Mouse (Mus musculus) MEL (cell line): ENCODE data around the gene Cym. TPM values are rescaled to one million over a fixed set of nuclear protein-coding genes. Genes with fewer than 3 reads are reported as not detected.

Experiments
- DNase-seq: peaks from one replicate; pipeline ENCODE4 v3.0.0; 2011; ENCODE audit warnings: low read depth, low spot score
- H3K27ac ChIP-seq: 2 replicates; pipeline ENCODE4 v1.5.1; 2012; ENCODE audit warnings: low read depth, mild to moderate bottlenecking, control low read depth, low read length, moderate library complexity; ENCODE audit not compliant: control insufficient read depth
- H3K27me3 ChIP-seq, 2 experiments: fragments of 150-350 bp in 1 of 2; sonication (generic) in 1 of 2; 2 replicates each; pipeline ENCODE4 v1.6.1; 2012; ENCODE audit warnings: low read length in 2 of 2, mild to moderate bottlenecking in 2 of 2, improper control_type of control experiment in 1 of 2, moderate library complexity in 1 of 2; ENCODE audit not compliant: insufficient read depth in 2 of 2, control insufficient read depth in 1 of 2
- H3K36me3 ChIP-seq, 2 experiments: 2 replicates each; pipeline ENCODE4 v1.6.1; 2012 to 2014; ENCODE audit warnings: low read length in 2 of 2, improper control_type of control experiment in 1 of 2, inconsistent platforms in 1 of 2, mild to moderate bottlenecking in 1 of 2; ENCODE audit not compliant: insufficient read depth in 2 of 2, control insufficient read depth in 1 of 2
- H3K4me1 ChIP-seq, 2 experiments: fragments of 150-350 bp in 1 of 2; sonication (generic) in 1 of 2; 2 replicates each; pipeline ENCODE4 v1.6.1; 2012; ENCODE audit warnings: low read length in 2 of 2, improper control_type of control experiment in 1 of 2, mild to moderate bottlenecking in 1 of 2; ENCODE audit not compliant: insufficient read depth in 2 of 2, control insufficient read depth in 1 of 2
- H3K4me3 ChIP-seq, 2 experiments: fragments of 150-350 bp in 1 of 2; sonication (generic) in 1 of 2; 2 replicates each; pipeline ENCODE4 v1.5.1; 2012; ENCODE audit warnings: low read depth in 2 of 2, low read length in 2 of 2, mild to moderate bottlenecking in 2 of 2, moderate library complexity in 2 of 2, control low read depth in 1 of 2, improper control_type of control experiment in 1 of 2; ENCODE audit not compliant: control insufficient read depth in 1 of 2, insufficient read depth in 1 of 2
- H3K79me2 ChIP-seq: 2 replicates; pipeline ENCODE4 v1.6.1; 2012; ENCODE audit warnings: mild to moderate bottlenecking, low read length, moderate library complexity; ENCODE audit not compliant: control insufficient read depth, poor library complexity, insufficient read depth
- H3K9ac ChIP-seq: 2 replicates; pipeline ENCODE4 v1.6.1; 2012; ENCODE audit warnings: low read depth, mild to moderate bottlenecking, control low read depth, low read length, moderate library complexity; ENCODE audit not compliant: control insufficient read depth, poor library complexity, severe bottlenecking
- H3K9me3 ChIP-seq: fragments of 150-350 bp; sonication (generic); replicated peaks from 2 replicates; pipeline ENCODE4 v1.6.1; 2012; ENCODE audit warnings: mild to moderate bottlenecking, low read length, improper control_type of control experiment, moderate library complexity; ENCODE audit not compliant: insufficient read depth
- BHLHE40 ChIP-seq: IDR thresholded peaks from 2 replicates; pipeline ENCODE4 v1.6.1; 2012; ENCODE audit warnings: low read depth, mild to moderate bottlenecking, inconsistent platforms, low read length, improper control_type of control experiment, borderline replicate concordance
- CHD2 ChIP-seq: IDR thresholded peaks from 2 replicates; pipeline ENCODE4 v1.6.1; 2011; ENCODE audit warnings: low read length, improper control_type of control experiment
- CTCF ChIP-seq, 3 experiments: IDR thresholded peaks in 2 of 3; conservative IDR thresholded peaks in 1 of 3; 2 replicates each; pipeline ENCODE4 v1.5.1; 2011 to 2012; ENCODE audit warnings: low read length in 3 of 3, low read depth in 2 of 3, mild to moderate bottlenecking in 2 of 3, improper control_type of control experiment in 1 of 3, inconsistent platforms in 1 of 3, mixed read lengths in 1 of 3, moderate library complexity in 1 of 3; ENCODE audit not compliant: control insufficient read depth in 1 of 3, insufficient read depth in 1 of 3, poor library complexity in 1 of 3, severe bottlenecking in 1 of 3
- E2F4 ChIP-seq: IDR thresholded peaks from 2 replicates; pipeline ENCODE4 v1.6.1; 2011; ENCODE audit warnings: low read depth, low read length, improper control_type of control experiment, borderline replicate concordance
- EP300 ChIP-seq, 2 experiments: IDR thresholded peaks; 2 replicates each; pipeline ENCODE4 v1.6.1; 2011; ENCODE audit warnings: improper control_type of control experiment in 2 of 2, low read length in 2 of 2, low read depth in 1 of 2, mild to moderate bottlenecking in 1 of 2
- ETS1 ChIP-seq: IDR thresholded peaks from 2 replicates; pipeline ENCODE4 v1.6.1; 2012; ENCODE audit warnings: low read depth, mild to moderate bottlenecking, inconsistent platforms, low read length, improper control_type of control experiment, moderate library complexity
- GABPA ChIP-seq: IDR thresholded peaks from 2 replicates; pipeline ENCODE4 v1.6.1; 2012; ENCODE audit warnings: low read depth, mild to moderate bottlenecking, inconsistent platforms, low read length, improper control_type of control experiment, moderate library complexity
- GATA1 ChIP-seq: IDR thresholded peaks from 2 replicates; pipeline ENCODE4 v1.6.1; 2011; ENCODE audit warnings: low read depth, low read length, improper control_type of control experiment
- JUND ChIP-seq: IDR thresholded peaks from 2 replicates; pipeline ENCODE4 v1.6.1; 2011; ENCODE audit warnings: low read depth, mild to moderate bottlenecking, improper control_type of control experiment, low read length
- MAFK ChIP-seq: IDR thresholded peaks from 2 replicates; pipeline ENCODE4 v1.6.1; 2011; ENCODE audit warnings: low read depth, mild to moderate bottlenecking, low read length, improper control_type of control experiment, borderline replicate concordance
- MAX ChIP-seq: IDR thresholded peaks from 2 replicates; pipeline ENCODE4 v1.6.1; 2011; ENCODE audit warnings: low read length, improper control_type of control experiment
- MEF2A ChIP-seq: IDR thresholded peaks from 2 replicates; pipeline ENCODE4 v1.6.1; 2014; ENCODE audit warnings: low read depth, mild to moderate bottlenecking, inconsistent platforms, low read length, improper control_type of control experiment; ENCODE audit not compliant: poor library complexity, insufficient replicate concordance, severe bottlenecking; ENCODE audit errors: extremely low read depth
- MXI1 ChIP-seq: IDR thresholded peaks from 2 replicates; pipeline ENCODE4 v1.6.1; 2011; ENCODE audit warnings: mild to moderate bottlenecking, low read depth, low read length, improper control_type of control experiment
- MYC ChIP-seq: IDR thresholded peaks from 2 replicates; pipeline ENCODE4 v1.6.1; 2011; ENCODE audit warnings: low read depth, mild to moderate bottlenecking, low read length, improper control_type of control experiment, moderate library complexity
- NRF1 ChIP-seq: IDR thresholded peaks from 2 replicates; pipeline ENCODE4 v1.6.1; 2014; ENCODE audit warnings: low read depth, mild to moderate bottlenecking, inconsistent platforms, low read length, improper control_type of control experiment, moderate library complexity; ENCODE audit not compliant: poor library complexity, insufficient read depth, severe bottlenecking
- POLR2A ChIP-seq, 2 experiments: IDR thresholded peaks; 2 replicates each; pipeline ENCODE4 v1.6.1; 2011 to 2012; ENCODE audit warnings: low read length in 2 of 2, mild to moderate bottlenecking in 2 of 2, control low read depth in 1 of 2, improper control_type of control experiment in 1 of 2, low read depth in 1 of 2, moderate library complexity in 1 of 2; ENCODE audit not compliant: control insufficient read depth in 1 of 2, insufficient read depth in 1 of 2, poor library complexity in 1 of 2
- POLR2AphosphoS2 ChIP-seq: IDR thresholded peaks from 2 replicates; pipeline ENCODE4 v1.6.1; 2011; ENCODE audit warnings: low read length, improper control_type of control experiment
- RCOR1 ChIP-seq: IDR thresholded peaks from 2 replicates; pipeline ENCODE4 v1.6.1; 2012; ENCODE audit warnings: low read depth, mild to moderate bottlenecking, inconsistent platforms, low read length, improper control_type of control experiment
- SMC3 ChIP-seq: IDR thresholded peaks from 2 replicates; pipeline ENCODE4 v1.6.1; 2011; ENCODE audit warnings: low read depth, low read length, improper control_type of control experiment
- TBP ChIP-seq: IDR thresholded peaks from 2 replicates; pipeline ENCODE4 v1.8.0; 2011; ENCODE audit warnings: low read depth, low read length, improper control_type of control experiment
- UBTF ChIP-seq: IDR thresholded peaks from 2 replicates; pipeline ENCODE4 v1.6.1; 2012; ENCODE audit warnings: low read depth, mild to moderate bottlenecking, inconsistent platforms, low read length, improper control_type of control experiment, moderate library complexity, borderline replicate concordance; ENCODE audit not compliant: insufficient read depth
- USF1 ChIP-seq: IDR thresholded peaks from 2 replicates; pipeline ENCODE4 v1.6.1; 2014; ENCODE audit warnings: low read depth, mild to moderate bottlenecking, inconsistent platforms, low read length, improper control_type of control experiment, moderate library complexity
- USF2 ChIP-seq, 2 experiments: IDR thresholded peaks; 2 replicates each; pipeline ENCODE4 v1.6.1; 2011 to 2012; ENCODE audit warnings: improper control_type of control experiment in 2 of 2, low read length in 2 of 2, borderline replicate concordance in 1 of 2, inconsistent platforms in 1 of 2, low read depth in 1 of 2, mild to moderate bottlenecking in 1 of 2; ENCODE audit not compliant: insufficient read depth in 1 of 2
- ZC3H11A ChIP-seq: IDR thresholded peaks from 2 replicates; pipeline ENCODE4 v1.6.1; 2012; ENCODE audit warnings: low read depth, mild to moderate bottlenecking, inconsistent platforms, low read length, improper control_type of control experiment
- ZKSCAN1 ChIP-seq: IDR thresholded peaks from 2 replicates; pipeline ENCODE4 v1.6.1; 2012; ENCODE audit warnings: low read depth, mild to moderate bottlenecking, inconsistent platforms, low read length, improper control_type of control experiment, moderate library complexity
- ZMIZ1 ChIP-seq: IDR thresholded peaks from 2 replicates; pipeline ENCODE4 v1.6.1; 2012; ENCODE audit warnings: low read depth, mild to moderate bottlenecking, inconsistent platforms, low read length, improper control_type of control experiment, moderate library complexity
- ZNF384 ChIP-seq: IDR thresholded peaks from 2 replicates; pipeline ENCODE4 v1.6.1; 2012; ENCODE audit warnings: low read depth, mild to moderate bottlenecking, inconsistent platforms, low read length, improper control_type of control experiment
- polyA plus RNA-seq, 2 experiments: library from polyadenylated mRNA; stranded (reverse) in 1 of 2; unstranded in 1 of 2; fragments of >175 nt in 1 of 2; fragments of >200 nt in 1 of 2; gene quantifications; 2 replicates each; pipeline versions ENCODE4 v1.2.1 to v1.2.4; 2012; ENCODE audit warnings: low replicate concordance in 2 of 2, low read depth in 1 of 2; ENCODE audit not compliant: insufficient read length in 2 of 2, insufficient read depth in 1 of 2, missing spikeins in 1 of 2
- total RNA-seq: library from RNA; depleted of rRNA; stranded (reverse); fragments of 300-350 nt; gene quantifications from 2 replicates; pipeline ENCODE4 v1.2.3, GENCODE M21; 2012

Gene Cym
- total and polyA plus RNA-seq, 3 experiments, result 0.08 TPM; not detected in 2

GRCm38 (mm10) chr3:107172556-107172955 is 49.0 kb downstream of the Cym start:
- H3K27ac ChIP-seq, result no peak overlapping the region
- DNase-seq, result no peak
- no peaks in the 10 kb centered on the region for H3K9me3 ChIP-seq
- H3K9ac ChIP-seq, result no peak overlapping the region
- TF ChIP-seq E2F4 (no peak), ZMIZ1 (no peak), CHD2 (no peak), USF1 (no peak), JUND (no peak), MAX (no peak), RCOR1 (no peak), USF2 (IDR thresholded peaks at IDR 0.05; ENCODE audit: borderline replicate concordance in 1 of 2, insufficient read depth in 1 of 2, low read depth in 1 of 2, low read length in 2 of 2) (no peak), NRF1 (no peak), GATA1 (no peak), EP300 (IDR thresholded peaks at IDR 0.05; ENCODE audit: low read depth in 1 of 2, low read length in 2 of 2) (no peak), ZKSCAN1 (no peak), MYC (no peak), UBTF (no peak), BHLHE40 (no peak), POLR2AphosphoS2 (no peak), MXI1 (no peak), MEF2A (no peak), ZNF384 (no peak), MAFK (no peak)
- H3K4me3 ChIP-seq, result no peak overlapping the region
- H3K27me3 ChIP-seq, result no peaks in the 10 kb centered on the region
- no peaks in the 10 kb centered on the region for H3K4me1 ChIP-seq
- H3K79me2 ChIP-seq, result no peaks in the 10 kb centered on the region
- no peaks in the 10 kb centered on the region for H3K36me3 ChIP-seq

GRCm38 (mm10) chr3:107171964-107172363 is 49.6 kb downstream of the Cym start:
- Histone ChIP-seq H3K27me3 (no peaks in the 10 kb centered on the region), H3K27ac (no peak overlapping the region), H3K9ac (no peak overlapping the region), H3K9me3 (no peaks in the 10 kb centered on the region), H3K4me1 (no peaks in the 10 kb centered on the region), H3K79me2 (no peaks in the 10 kb centered on the region), H3K36me3 (no peaks in the 10 kb centered on the region), H3K4me3 (no peak overlapping the region)
- no peak for DNase-seq
- TF ChIP-seq TBP, result no peak
- TF ChIP-seq ZMIZ1, result no peak
- TF ChIP-seq ZC3H11A, result no peak
- TF ChIP-seq CTCF (IDR thresholded peaks at IDR 0.05 in 2 of 3, conservative IDR thresholded peaks at IDR 0.05 in 1 of 3; ENCODE audit: control insufficient read depth in 1 of 3, insufficient read depth in 1 of 3, low read depth in 2 of 3, low read length in 3 of 3, poor library complexity in 1 of 3, severe bottlenecking in 1 of 3), result no peak
- TF ChIP-seq GABPA, result no peak
- no peak for TF ChIP-seq MXI1
- no peak for TF ChIP-seq POLR2A (IDR thresholded peaks at IDR 0.05; ENCODE audit: control insufficient read depth in 1 of 2, insufficient read depth in 1 of 2, low read depth in 1 of 2, low read length in 2 of 2, poor library complexity in 1 of 2)
- TF ChIP-seq EP300 (IDR thresholded peaks at IDR 0.05; ENCODE audit: low read depth in 1 of 2, low read length in 2 of 2), result no peak
- no peak for TF ChIP-seq SMC3
- no peak for TF ChIP-seq ETS1
- no peak for TF ChIP-seq BHLHE40
- no peak for TF ChIP-seq MAFK
- TF ChIP-seq USF2 (IDR thresholded peaks at IDR 0.05; ENCODE audit: borderline replicate concordance in 1 of 2, insufficient read depth in 1 of 2, low read depth in 1 of 2, low read length in 2 of 2), result no peak
- TF ChIP-seq MEF2A, result no peak
- no peak for TF ChIP-seq USF1
- TF ChIP-seq ZKSCAN1, result no peak
- TF ChIP-seq GATA1, result no peak
